24 mouse cellular contexts compared by ENCODE assay signal in genomic region chr19:29384994-29385393, GRCm38 (mm10). TPM values are rescaled to one million over a fixed set of nuclear protein-coding genes. Genes with fewer than 3 reads are reported as not detected.
DNase-seq lines count a peak whose midpoint lies in the region; ATAC-seq and TF ChIP-seq lines count a peak whose summit lies in the region.
"Had no signal": no experiment of that assay in that cellular context is flagged by ENCODE, and none has a peak within 500 bp of the region (broad histone marks: within the 10 kb centered on the region; RNA-seq: fewer than 3 reads in every experiment).

No protein-coding gene starts in this region.

- peak; percentile 21 for DNase-seq in lung, postnatal 36 days
- DNase-seq in lung, postnatal 4 days, result no peak
- DNase-seq in ES-E14 (ENCODE audit: low read depth, low spot score) (no peak), adipocyte (ENCODE audit: low spot score) (no peak)
- no peak for DNase-seq in layer of hippocampus, postnatal 14 days (ENCODE audit: low spot score in 2 of 2)
- no peak for DNase-seq in lung, postnatal 14 days
- DNase-seq: adrenal gland, adult 8-10 months; cerebellum, postnatal 10 days; layer of hippocampus, postnatal 36 days; liver, postnatal 0 days; lung, postnatal 10 days; thymus, adult 18-20 months had no signal

- H3K9ac ChIP-seq in ES-E14 (ENCODE audit: insufficient read depth, low read depth, low read length, poor library complexity, severe bottlenecking), result no peak overlapping the region
- H3K9ac ChIP-seq: embryonic facial prominence, embryonic 13.5 days; forebrain, embryonic 15.5 days; heart, embryonic 13.5 days; hindbrain, embryonic 15.5 days; limb, embryonic 15.5 days; liver, postnatal 0 days; neural tube, embryonic 12.5 days had no signal

- ATAC-seq in common myeloid progenitor, adult 5-6 weeks (replicated peaks; ENCODE audit: low read depth, poor library complexity, severe bottlenecking), result peak; percentile 65
- ATAC-seq in monocyte, adult 5-6 weeks (replicated peaks; ENCODE audit: insufficient number of reproducible peaks, low FRiP score, low TSS enrichment, poor library complexity, severe bottlenecking), result peak; percentile 44
- ATAC-seq: forebrain, embryonic 15.5 days; intestine, postnatal 0 days; liver, postnatal 0 days had no signal

- H3K27ac ChIP-seq in ES-E14 (ENCODE audit: insufficient read depth, low read depth, low read length, poor library complexity, severe bottlenecking), result no peak overlapping the region
- H3K27ac ChIP-seq: embryonic facial prominence, embryonic 13.5 days; forebrain, embryonic 15.5 days; heart, embryonic 13.5 days; hindbrain, embryonic 15.5 days; limb, embryonic 15.5 days; midbrain, embryonic 10.5 days; neural tube, embryonic 12.5 days had no signal

- in situ Hi-C loops in ES-E14 (cut with MboI; ENCODE audit: low sequenced_read_pairs in 2 of 2, unreplicated experiment in 2 of 2), result no loop called here

- H3K36me3 ChIP-seq in ES-E14 (ENCODE audit: control insufficient read depth, insufficient read depth, low read length, poor library complexity, severe bottlenecking), result no peaks in the 10 kb centered on the region
- H3K36me3 ChIP-seq: embryonic facial prominence, embryonic 13.5 days; forebrain, embryonic 15.5 days; heart, embryonic 13.5 days; hindbrain, embryonic 15.5 days; limb, embryonic 15.5 days; midbrain, embryonic 10.5 days; neural tube, embryonic 12.5 days had no signal

- no peaks in the 10 kb centered on the region; a peak in 1 of 4 replicates for H3K4me1 ChIP-seq in ES-E14 (ENCODE audit: control insufficient read depth in 2 of 2, insufficient read depth in 2 of 2, low read length in 2 of 2, poor library complexity in 1 of 2)
- H3K4me1 ChIP-seq: embryonic facial prominence, embryonic 13.5 days; forebrain, embryonic 15.5 days; heart, embryonic 13.5 days; hindbrain, embryonic 15.5 days; limb, embryonic 15.5 days; midbrain, embryonic 10.5 days; neural tube, embryonic 12.5 days had no signal

- no peaks in the 10 kb centered on the region for H3K9me3 ChIP-seq in ES-E14 (ENCODE audit: control insufficient read depth, insufficient read depth, low read depth, low read length)
- H3K9me3 ChIP-seq: embryonic facial prominence, embryonic 13.5 days; forebrain, embryonic 15.5 days; heart, embryonic 13.5 days; hindbrain, embryonic 15.5 days; limb, embryonic 15.5 days; midbrain, embryonic 10.5 days; neural tube, embryonic 12.5 days had no signal

- H3K4me3 ChIP-seq in ES-E14 (ENCODE audit: insufficient read depth in 1 of 2, low read depth in 1 of 2, low read length in 2 of 2, poor library complexity in 1 of 2, severe bottlenecking in 1 of 2), result no peak overlapping the region
- H3K4me3 ChIP-seq: embryonic facial prominence, embryonic 13.5 days; forebrain, embryonic 15.5 days; heart, embryonic 13.5 days; hindbrain, embryonic 15.5 days; limb, embryonic 15.5 days; midbrain, embryonic 10.5 days; neural tube, embryonic 12.5 days had no signal

TF ChIP-seq in ES-E14, 5 proteins besides CTCF, POLR2A, EP300 and RAD21:
- TF ChIP-seq ZNF384 (IDR thresholded peaks at IDR 0.05; ENCODE audit: low read depth, low read length) (no peak), MAFK (IDR thresholded peaks at IDR 0.05; ENCODE audit: insufficient read depth, low read depth, low read length) (peak; percentile 77), ZC3H11A (IDR thresholded peaks at IDR 0.05; ENCODE audit: borderline replicate concordance, low read depth, low read length) (no peak), HCFC1 (IDR thresholded peaks at IDR 0.05; ENCODE audit: borderline replicate concordance, insufficient read depth, low read length) (no peak), CHD2 (IDR thresholded peaks at IDR 0.05; ENCODE audit: low read depth, low read length) (no peak)
TF ChIP-seq in ES-E14: peak in this region for 1.

RNA-seq across cellular contexts. Expression of gene Cd274, which starts 17.7 kb away (rescaled TPM):
- 0.58 and 0.62 TPM in 2 replicates for total RNA-seq in ES-E14 (2012; rRNA removed)
- 6.5 and 12.3 TPM in 2 replicates for total RNA-seq in common myeloid progenitor, adult 5-6 weeks (2017)
- total RNA-seq in monocyte, adult 5-6 weeks (2017), result 80.1 to 92.8 TPM (median 86.9 TPM) in 3 replicates
- total RNA-seq in layer of hippocampus, postnatal 14 days (2021), result 1 to 10 TPM in 1 of 2 experiments, under 1 TPM in 1; 0.93 to 1.0 TPM

RNA-seq across cellular contexts. Expression of gene Plgrkt, which starts 17.8 kb away (rescaled TPM):
- total RNA-seq in ES-E14 (2012; rRNA removed), result 13.6 and 15.7 TPM in 2 replicates
- 87.2 and 89.5 TPM in 2 replicates for total RNA-seq in common myeloid progenitor, adult 5-6 weeks (2017)
- total RNA-seq in monocyte, adult 5-6 weeks (2017), result 110 to 162 TPM (median 162 TPM) in 3 replicates
- total RNA-seq in layer of hippocampus, postnatal 14 days (2021), result 10 to 100 TPM; 28.1 to 31.8 TPM

RNA-seq across cellular contexts. Expression of gene Pdcd1lg2, which starts 25.7 kb away (rescaled TPM):
- total RNA-seq in ES-E14 (2012; rRNA removed), result not detected in 2 replicates
- 0.27 and 1.7 TPM in 2 replicates for total RNA-seq in common myeloid progenitor, adult 5-6 weeks (2017)
- total RNA-seq in monocyte, adult 5-6 weeks (2017), result 3.8 to 7.9 TPM (median 6.5 TPM) in 3 replicates
- total RNA-seq in layer of hippocampus, postnatal 14 days (2021), result not detected
- total RNA-seq: adrenal gland, adult 8-10 months; heart, postnatal 25 days; layer of hippocampus, adult 18-20 months; layer of hippocampus, postnatal 36 days had no signal

RNA-seq across cellular contexts. Expression of gene Rln1, which starts 50.5 kb away (rescaled TPM):
- 3.4 and 4.1 TPM in 2 replicates for total RNA-seq in ES-E14 (2012; rRNA removed)
- not detected in 2 replicates for total RNA-seq in common myeloid progenitor, adult 5-6 weeks (2017)
- total RNA-seq in monocyte, adult 5-6 weeks (2017), result 0.29 TPM in 1 of 3 replicates, not detected in the others
- total RNA-seq in layer of hippocampus, postnatal 14 days (2021), result 1 to 10 TPM; 2.1 to 2.8 TPM
- total RNA-seq: adrenal gland, adult 8-10 months; heart, postnatal 25 days had no signal

RNA-seq across cellular contexts. Expression of gene Insl6, which starts 59.8 kb away (rescaled TPM):
- total RNA-seq in ES-E14 (2012; rRNA removed), result 1.7 and 3.2 TPM in 2 replicates
- 5.3 and 6.1 TPM in 2 replicates for total RNA-seq in common myeloid progenitor, adult 5-6 weeks (2017)
- total RNA-seq in monocyte, adult 5-6 weeks (2017), result 10.8 to 13.7 TPM (median 11.6 TPM) in 3 replicates
- total RNA-seq in layer of hippocampus, postnatal 14 days (2021), result under 1 TPM in 1 of 2 experiments, not detected in 1; 0.51 TPM
- total RNA-seq: layer of hippocampus, postnatal 36 days had no signal
